Mouse (Mus musculus): Measurements from ENCODE around the gene Nr3c2. TPM values are rescaled to one million over a fixed set of nuclear protein-coding genes. Genes with fewer than 3 reads are reported as not detected.

Nr3c2 gene
- polyA plus RNA-seq, 1 experiment = not detected

DNA sequence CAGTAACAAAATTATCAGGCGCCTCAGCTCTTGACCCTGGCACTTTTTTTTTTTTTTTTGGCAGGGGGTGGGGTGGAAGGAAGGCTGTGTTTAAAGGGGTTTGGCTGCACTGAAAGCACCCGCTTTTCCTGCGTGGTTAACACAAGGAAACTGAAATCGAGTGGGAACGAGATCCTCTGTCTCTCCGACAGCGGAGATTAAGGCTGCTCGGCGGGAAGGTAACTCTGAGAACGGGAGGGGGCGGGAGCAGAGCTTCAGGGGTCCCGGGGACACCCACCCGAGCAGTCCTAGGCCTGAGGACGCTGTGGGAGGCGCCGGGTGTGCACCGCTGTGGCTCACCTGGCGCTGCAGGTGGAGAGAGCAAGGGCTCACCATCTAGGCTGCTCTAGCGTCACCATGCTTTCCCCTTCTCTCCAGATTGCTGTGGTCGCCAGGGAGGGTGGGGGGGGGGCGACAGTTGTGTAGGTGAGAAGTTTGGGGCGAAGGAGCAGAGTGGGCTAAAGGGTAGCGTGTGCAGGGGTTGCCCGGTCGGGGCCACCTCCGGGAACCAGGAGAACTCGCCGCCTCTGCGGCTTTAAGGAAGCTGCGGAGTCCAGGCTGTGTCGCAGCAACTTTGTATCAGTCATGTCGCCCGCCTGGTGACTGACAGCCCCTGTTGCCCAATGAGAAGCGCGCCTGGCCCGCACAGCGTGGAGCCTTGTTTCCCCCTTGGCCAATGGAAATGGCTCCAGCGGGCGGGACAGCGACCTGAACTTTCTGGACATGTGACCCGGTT lies 2.4 kb downstream of the Nr3c2 start:
- no peak for TF ChIP-seq GATA1 (IDR thresholded peaks at IDR 0.05; ENCODE audit: low read length)
- TF ChIP-seq TAL1 (IDR thresholded peaks at IDR 0.05; ENCODE audit: low read length) = no peak
- Histone ChIP-seq H3K4me3 (replicated peaks) (peak overlapping the region; percentile 50), H3K36me3 (ENCODE audit: control insufficient read depth) (no peaks in the 10 kb centered on the region), H3K9me3 (ENCODE audit: control insufficient read depth, low read length) (no peaks in the 10 kb centered on the region), H3K4me1 (ENCODE audit: control insufficient read depth) (no peaks in the 10 kb centered on the region; the same call in 1 of the 2 replicates), H3K27me3 (ENCODE audit: control insufficient read depth) (peaks cover 66% of the 10 kb centered on the region)

DNA sequence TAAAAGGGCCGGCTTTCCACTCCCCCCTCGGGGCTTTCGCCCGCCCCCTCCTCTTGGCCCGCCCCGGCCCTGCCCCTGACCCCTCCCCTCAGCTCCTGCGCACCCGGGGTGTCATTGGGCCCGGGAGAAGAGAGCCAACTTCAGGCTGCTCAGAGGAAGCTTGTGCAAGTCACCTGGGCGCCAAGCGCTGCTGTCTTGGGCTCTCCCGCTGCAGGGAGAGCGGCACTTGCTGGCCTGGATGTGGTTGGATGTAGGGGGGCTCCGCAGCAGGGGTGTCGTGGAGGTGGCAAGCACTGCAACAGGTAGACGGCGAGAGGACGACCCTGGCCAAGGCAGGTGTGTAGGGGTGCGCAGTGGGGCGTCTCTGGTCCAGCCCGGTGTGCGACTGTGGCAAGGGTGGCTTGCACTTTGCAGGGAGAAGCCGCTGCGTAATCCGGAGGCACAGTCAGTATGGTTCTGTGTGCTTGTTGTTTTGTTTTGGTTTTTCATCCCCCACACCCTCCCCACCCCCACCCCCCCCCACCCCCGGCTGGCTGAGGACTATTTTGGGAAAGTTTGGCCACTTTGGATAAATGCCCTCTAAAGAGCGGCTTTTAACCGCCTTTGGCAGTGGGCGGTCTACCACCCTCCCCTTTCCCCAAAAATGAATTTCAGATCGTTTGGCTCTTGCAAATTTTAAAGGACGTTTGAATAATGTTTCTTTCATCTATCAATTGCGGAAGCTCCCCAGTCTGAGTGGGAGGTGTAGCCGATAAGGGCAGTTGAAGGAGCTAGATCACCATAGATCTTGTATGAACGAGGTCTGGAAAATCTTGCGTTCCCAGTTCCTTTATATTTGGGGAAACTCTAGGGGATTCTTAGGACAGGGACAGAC lies 3.2 kb downstream of the Nr3c2 start:
- Histone ChIP-seq H3K4me3 (replicated peaks) (peak overlapping the region; percentile 57), H3K36me3 (ENCODE audit: control insufficient read depth) (no peaks in the 10 kb centered on the region), H3K9me3 (ENCODE audit: control insufficient read depth, low read length) (no peaks in the 10 kb centered on the region), H3K4me1 (ENCODE audit: control insufficient read depth) (no peaks in the 10 kb centered on the region; the same call in 1 of the 2 replicates), H3K27me3 (ENCODE audit: control insufficient read depth) (peaks cover 60% of the 10 kb centered on the region)
- TF ChIP-seq GATA1 (IDR thresholded peaks at IDR 0.05; ENCODE audit: low read length) = no peak
- no peak for TF ChIP-seq TAL1 (IDR thresholded peaks at IDR 0.05; ENCODE audit: low read length)

GRCm38 (mm10) chr8:76911206-76911605 lies 12.0 kb downstream of the Nr3c2 start:
- Histone ChIP-seq H3K4me1 (ENCODE audit: control insufficient read depth) (no peaks in the 10 kb centered on the region), H3K4me3 (replicated peaks) (no peak overlapping the region), H3K36me3 (ENCODE audit: control insufficient read depth) (no peaks in the 10 kb centered on the region; the same call in 1 of the 2 replicates), H3K27me3 (ENCODE audit: control insufficient read depth) (no peaks in the 10 kb centered on the region), H3K9me3 (ENCODE audit: control insufficient read depth, low read length) (no peaks in the 10 kb centered on the region)
- TF ChIP-seq GATA1 (IDR thresholded peaks at IDR 0.05; ENCODE audit: low read length) (no peak), TAL1 (IDR thresholded peaks at IDR 0.05; ENCODE audit: low read length) (no peak)

DNA sequence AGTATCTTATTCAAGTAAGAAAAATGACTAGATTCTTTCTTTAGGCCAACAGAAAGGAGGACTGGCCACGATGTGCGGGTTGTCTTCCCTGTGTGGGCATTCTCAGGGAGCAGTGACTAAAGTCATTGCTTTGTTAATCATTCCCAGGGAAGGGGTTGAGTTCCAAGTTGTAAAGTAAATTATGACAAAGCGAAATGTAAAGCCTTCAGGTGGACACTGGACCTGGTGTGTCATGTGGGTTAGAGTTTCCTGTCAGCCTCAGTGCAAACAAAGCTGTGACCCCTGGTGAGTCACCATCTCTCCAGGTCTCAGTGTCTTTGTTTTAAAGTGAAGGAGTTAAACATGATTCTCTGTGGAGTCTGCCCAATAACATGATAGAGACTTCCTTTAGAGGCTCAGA lies 13.4 kb downstream of the Nr3c2 start:
- H3K27me3 ChIP-seq (ENCODE audit: control insufficient read depth) = no peaks in the 10 kb centered on the region
- no peaks in the 10 kb centered on the region; the same call in 1 of the 2 replicates for H3K36me3 ChIP-seq (ENCODE audit: control insufficient read depth)
- no peak overlapping the region for H3K4me3 ChIP-seq (replicated peaks)
- no peak for TF ChIP-seq GATA1 (IDR thresholded peaks at IDR 0.05; ENCODE audit: low read length)
- no peak for TF ChIP-seq TAL1 (IDR thresholded peaks at IDR 0.05; ENCODE audit: low read length)
- H3K9me3 ChIP-seq (ENCODE audit: control insufficient read depth, low read length) = no peaks in the 10 kb centered on the region
- no peaks in the 10 kb centered on the region for H3K4me1 ChIP-seq (ENCODE audit: control insufficient read depth)

GRCm38 (mm10) chr8:76913207-76913606 lies 14.0 kb downstream of the Nr3c2 start:
- TF ChIP-seq GATA1 (IDR thresholded peaks at IDR 0.05; ENCODE audit: low read length) (no peak), TAL1 (IDR thresholded peaks at IDR 0.05; ENCODE audit: low read length) (no peak)
- Histone ChIP-seq H3K4me3 (replicated peaks) (no peak overlapping the region), H3K9me3 (ENCODE audit: control insufficient read depth, low read length) (no peaks in the 10 kb centered on the region), H3K36me3 (ENCODE audit: control insufficient read depth) (no peaks in the 10 kb centered on the region; the same call in 1 of the 2 replicates), H3K4me1 (ENCODE audit: control insufficient read depth) (no peaks in the 10 kb centered on the region), H3K27me3 (ENCODE audit: control insufficient read depth) (no peaks in the 10 kb centered on the region)

- Histone ChIP-seq H3K4me3 (replicated peaks) (no peak overlapping the region), H3K9me3 (ENCODE audit: control insufficient read depth, low read length) (no peaks in the 10 kb centered on the region), H3K27me3 (ENCODE audit: control insufficient read depth) (no peaks in the 10 kb centered on the region), H3K36me3 (ENCODE audit: control insufficient read depth) (no peaks in the 10 kb centered on the region), H3K4me1 (ENCODE audit: control insufficient read depth) (no peaks in the 10 kb centered on the region)
- no peak for TF ChIP-seq GATA1 (IDR thresholded peaks at IDR 0.05; ENCODE audit: low read length)
- no peak for TF ChIP-seq TAL1 (IDR thresholded peaks at IDR 0.05; ENCODE audit: low read length)
Measured at GRCm38 (mm10) chr8:76915260-76915659, 16.0 kb downstream of the Nr3c2 start.

DNA sequence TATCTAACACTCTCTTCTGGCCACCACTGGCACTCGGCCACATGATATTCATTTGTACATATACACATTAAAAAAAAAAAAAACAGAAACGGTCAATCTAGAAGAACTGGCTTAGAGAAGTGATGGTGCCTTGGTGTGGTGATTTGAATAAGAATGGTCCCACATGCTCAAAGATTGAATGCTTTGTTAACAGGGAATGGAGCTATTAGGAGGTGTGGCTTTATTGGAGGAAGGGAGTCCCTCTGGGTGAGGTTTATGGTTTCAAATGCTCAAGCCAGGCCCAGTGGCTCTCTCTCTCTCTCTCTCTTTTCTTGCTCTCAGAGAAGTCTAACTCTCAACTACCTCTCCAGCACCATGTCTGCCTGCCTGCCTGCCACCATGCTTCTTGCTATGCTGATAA lies 20.3 kb downstream of the Nr3c2 start:
- Histone ChIP-seq H3K9me3 (ENCODE audit: control insufficient read depth, low read length) (no peaks in the 10 kb centered on the region), H3K27me3 (ENCODE audit: control insufficient read depth) (no peaks in the 10 kb centered on the region), H3K36me3 (ENCODE audit: control insufficient read depth) (no peaks in the 10 kb centered on the region), H3K4me1 (ENCODE audit: control insufficient read depth) (no peaks in the 10 kb centered on the region), H3K4me3 (replicated peaks) (no peak overlapping the region)
- TF ChIP-seq TAL1 (IDR thresholded peaks at IDR 0.05; ENCODE audit: low read length) = no peak
- TF ChIP-seq GATA1 (IDR thresholded peaks at IDR 0.05; ENCODE audit: low read length) = no peak

DNA sequence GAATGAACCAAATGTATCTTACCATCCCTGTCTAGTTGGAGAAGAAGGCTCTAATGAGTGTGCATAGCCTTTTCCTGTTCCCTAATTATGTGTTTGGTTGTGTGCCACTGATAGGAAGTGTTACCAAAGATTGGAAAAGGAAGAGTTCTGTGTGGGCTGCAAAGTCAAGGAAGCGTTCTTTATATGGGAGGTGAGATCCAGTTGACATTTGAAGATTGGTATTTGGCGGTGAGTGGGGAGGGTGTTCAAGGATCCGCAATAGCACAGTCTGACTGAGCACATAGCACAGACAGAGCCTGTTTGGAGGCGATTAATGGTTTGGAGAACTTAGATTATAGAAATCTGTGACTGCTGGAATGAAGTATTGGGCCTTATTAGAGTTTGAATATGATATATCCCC lies 24.9 kb downstream of the Nr3c2 start:
- H3K9me3 ChIP-seq (ENCODE audit: control insufficient read depth, low read length) = no peaks in the 10 kb centered on the region
- H3K4me1 ChIP-seq (ENCODE audit: control insufficient read depth) = no peaks in the 10 kb centered on the region
- H3K36me3 ChIP-seq (ENCODE audit: control insufficient read depth) = no peaks in the 10 kb centered on the region
- H3K4me3 ChIP-seq (replicated peaks) = no peak overlapping the region
- no peaks in the 10 kb centered on the region for H3K27me3 ChIP-seq (ENCODE audit: control insufficient read depth)
- TF ChIP-seq TAL1 (IDR thresholded peaks at IDR 0.05; ENCODE audit: low read length) (no peak), GATA1 (IDR thresholded peaks at IDR 0.05; ENCODE audit: low read length) (no peak)

GRCm38 (mm10) chr8:76928326-76928725 lies 29.1 kb downstream of the Nr3c2 start:
- Histone ChIP-seq H3K9me3 (ENCODE audit: control insufficient read depth, low read length) (no peaks in the 10 kb centered on the region), H3K36me3 (ENCODE audit: control insufficient read depth) (no peaks in the 10 kb centered on the region), H3K27me3 (ENCODE audit: control insufficient read depth) (no peaks in the 10 kb centered on the region), H3K4me1 (ENCODE audit: control insufficient read depth) (no peaks in the 10 kb centered on the region), H3K4me3 (replicated peaks) (no peak overlapping the region)
- no peak for TF ChIP-seq TAL1 (IDR thresholded peaks at IDR 0.05; ENCODE audit: low read length)

Measured in erythroblast, embryonic 14.5 days (primary cell).